8 mouse cellular contexts compared by ENCODE assay signal in the genomic region with DNA sequence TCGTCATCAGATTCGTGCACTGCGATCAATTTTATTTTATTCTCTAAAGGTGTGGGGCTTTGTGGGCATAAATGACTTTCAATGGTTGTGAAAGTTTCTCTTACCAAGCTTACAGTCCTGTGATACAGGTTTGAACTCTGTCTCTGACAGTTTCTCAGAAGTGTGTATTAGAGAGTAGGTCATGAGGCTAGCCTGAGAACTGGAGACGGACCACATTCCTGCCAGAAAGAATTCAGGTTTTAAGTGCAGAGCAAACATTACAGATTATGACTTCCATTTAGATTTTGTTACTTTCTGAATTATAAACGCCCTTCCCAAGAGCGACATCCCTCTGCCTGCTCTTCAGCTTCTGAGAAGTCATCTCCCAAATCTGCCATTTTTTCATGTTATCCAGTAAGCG. TPM values are rescaled to one million over a fixed set of nuclear protein-coding genes. Genes with fewer than 3 reads are reported as not detected.
DNase-seq lines count a peak whose midpoint lies in the region; ATAC-seq and TF ChIP-seq lines count a peak whose summit lies in the region.

No protein-coding gene starts in this region.

- H3K4me1 ChIP-seq in liver, adult 2 months (ENCODE audit: control insufficient read depth, insufficient read depth, low read length): no peaks in the 10 kb centered on the region
- H3K4me1 ChIP-seq in embryonic facial prominence, embryonic 14.5 days (ENCODE audit: control insufficient read depth, insufficient read depth, low read length): no peaks in the 10 kb centered on the region
- H3K4me1 ChIP-seq in intestine, embryonic 14.5 days (replicated peaks; ENCODE audit: control insufficient read depth, insufficient read depth, low read length): no peaks in the 10 kb centered on the region
- 0 out of 2 replicates have a peak, but pooled peaks cover 3% of the 10 kb centered on the region for H3K4me1 ChIP-seq in midbrain, postnatal 0 days (ENCODE audit: insufficient read depth, low read length)

- H3K9ac ChIP-seq in liver, adult 2 months (ENCODE audit: low read depth, low read length): no peak overlapping the region
- peak overlapping the region; percentile 67 for H3K9ac ChIP-seq in embryonic facial prominence, embryonic 14.5 days (ENCODE audit: low read depth, low read length)
- peak overlapping the region; percentile 61 for H3K9ac ChIP-seq in intestine, embryonic 14.5 days (ENCODE audit: low read length)
- peak overlapping the region; percentile 55; the same call in 1 of the 2 replicates for H3K9ac ChIP-seq in midbrain, postnatal 0 days (replicated peaks; ENCODE audit: low read length, poor library complexity, severe bottlenecking)

- H3K9me3 ChIP-seq in embryonic facial prominence, embryonic 14.5 days (ENCODE audit: control insufficient read depth, low read length): no peaks in the 10 kb centered on the region
- no peaks in the 10 kb centered on the region for H3K9me3 ChIP-seq in intestine, embryonic 14.5 days (ENCODE audit: control insufficient read depth, low read length)
- H3K9me3 ChIP-seq in midbrain, postnatal 0 days (ENCODE audit: low read length): no peaks in the 10 kb centered on the region

- H3K36me3 ChIP-seq in liver, adult 2 months (ENCODE audit: control insufficient read depth, insufficient read depth, low read length): no peaks in the 10 kb centered on the region
- no peaks in the 10 kb centered on the region for H3K36me3 ChIP-seq in embryonic facial prominence, embryonic 14.5 days (ENCODE audit: control insufficient read depth, insufficient read depth, low read length)
- H3K36me3 ChIP-seq in intestine, embryonic 14.5 days (ENCODE audit: control insufficient read depth, insufficient read depth, low read length): no peaks in the 10 kb centered on the region
- H3K36me3 ChIP-seq in midbrain, postnatal 0 days (ENCODE audit: insufficient read depth, low read length): no peaks in the 10 kb centered on the region

- no peak overlapping the region for H3K27ac ChIP-seq in liver, adult 2 months (replicated peaks; ENCODE audit: insufficient read depth, low read depth, low read length)
- H3K27ac ChIP-seq in embryonic facial prominence, embryonic 14.5 days (replicated peaks; ENCODE audit: low read depth, low read length): peak overlapping the region; percentile 76
- peak overlapping the region; percentile 74; the same call in 1 of the 2 replicates for H3K27ac ChIP-seq in intestine, embryonic 14.5 days (ENCODE audit: low read depth)
- H3K27ac ChIP-seq in midbrain, postnatal 0 days (ENCODE audit: low read depth, low read length): peak overlapping the region; percentile 70; the same call in 1 of the 2 replicates

- peak overlapping the region; percentile 69 for H3K4me2 ChIP-seq in embryonic facial prominence, embryonic 14.5 days (ENCODE audit: low read depth, low read length)
- peak overlapping the region; percentile 91 for H3K4me2 ChIP-seq in intestine, embryonic 14.5 days (ENCODE audit: low read length)
- peak overlapping the region; percentile 85 for H3K4me2 ChIP-seq in midbrain, postnatal 0 days (ENCODE audit: low read depth, low read length, poor library complexity, severe bottlenecking)

- DNase-seq in liver, adult 2 months (ENCODE audit: extremely low read depth, low read depth, low spot score): no peak
- DNase-seq in liver: no peak
- DNase-seq in embryonic facial prominence, embryonic 14.5 days (ENCODE audit: low spot score): no peak
- peak; percentile 53 for DNase-seq in intestine, embryonic 14.5 days (ENCODE audit: low spot score)
- DNase-seq in midbrain, postnatal 0 days (ENCODE audit: low spot score): no peak
- DNase-seq in right cerebral cortex, postnatal 25 days: no peak
- no peak for DNase-seq in gastrocnemius, postnatal 25 days
- DNase-seq in urinary bladder, postnatal 14 days (ENCODE audit: low spot score): no peak

- 0 out of 2 replicates have a peak, but pooled peaks have one; percentile 31 for ATAC-seq in embryonic facial prominence, embryonic 14.5 days (ENCODE audit: low read depth)
- no peak for ATAC-seq in intestine, embryonic 14.5 days (replicated peaks; ENCODE audit: low FRiP score, low TSS enrichment, low read depth)
- no peak for ATAC-seq in midbrain, postnatal 0 days (ENCODE audit: low FRiP score)

- 40% methylated on average over 7 of the region's 7 CpGs for WGBS in liver, adult 2 months
- WGBS in embryonic facial prominence, embryonic 14.5 days: 38% methylated on average over 7 of the region's 7 CpGs
- WGBS in intestine, embryonic 14.5 days: 32% methylated on average over 7 of the region's 7 CpGs
- 31% methylated on average over 7 of the region's 7 CpGs for WGBS in midbrain, postnatal 0 days

- no peak for TF ChIP-seq POLR2A in liver, adult 2 months (IDR thresholded peaks at IDR 0.05; ENCODE audit: extremely low read depth, insufficient read depth, low read length)

- H3K4me3 ChIP-seq in liver, adult 2 months (ENCODE audit: insufficient read depth, low read depth, low read length): peak overlapping the region; percentile 61; the same call in 1 of the 2 replicates
- H3K4me3 ChIP-seq in embryonic facial prominence, embryonic 14.5 days (ENCODE audit: low read depth, low read length): peak overlapping the region; percentile 51
- peak overlapping the region; percentile 50 for H3K4me3 ChIP-seq in intestine, embryonic 14.5 days (ENCODE audit: low read depth, low read length)
- peak overlapping the region; percentile 53 for H3K4me3 ChIP-seq in midbrain, postnatal 0 days (ENCODE audit: low read depth, low read length)

- no peaks in the 10 kb centered on the region for H3K79me2 ChIP-seq in liver, adult 2 months (ENCODE audit: control insufficient read depth, insufficient read depth, low read length)

- TF ChIP-seq CTCF in liver, adult 2 months (IDR thresholded peaks at IDR 0.05; ENCODE audit: low read depth, low read length): no peak
- no peak for TF ChIP-seq CTCF in midbrain, postnatal 0 days (IDR thresholded peaks at IDR 0.05)

- no peaks in the 10 kb centered on the region for H3K27me3 ChIP-seq in liver, adult 2 months (ENCODE audit: control insufficient read depth, insufficient read depth, low read length)
- H3K27me3 ChIP-seq in embryonic facial prominence, embryonic 14.5 days (replicated peaks; ENCODE audit: control insufficient read depth, insufficient read depth, low read length): no peaks in the 10 kb centered on the region
- no peaks in the 10 kb centered on the region for H3K27me3 ChIP-seq in intestine, embryonic 14.5 days (replicated peaks; ENCODE audit: control insufficient read depth, insufficient read depth, low read length)
- H3K27me3 ChIP-seq in midbrain, postnatal 0 days (ENCODE audit: insufficient read depth, low read length): no peaks in the 10 kb centered on the region

RNA-seq across cellular contexts. Expression of gene Gpr180, which starts 42.7 kb away (rescaled TPM):
- 28.0 and 29.8 TPM in 2 replicates for total RNA-seq in liver, adult 2 months (2014; rRNA removed)
- polyA plus RNA-seq in liver, adult 2 months (2012; rRNA removed): 32.7 and 36.6 TPM in 2 replicates
- polyA plus RNA-seq in embryonic facial prominence, embryonic 14.5 days (2014; fragmentation: Nextera tagmentation; extraction: Ambion mirVana): 91.1 and 92.9 TPM in 2 replicates
- polyA plus RNA-seq in intestine, embryonic 14.5 days (2014; fragmentation: Nextera tagmentation; extraction: Ambion mirVana): 52.2 and 54.4 TPM in 2 replicates
- total RNA-seq in midbrain, postnatal 0 days (2014; rRNA removed): 43.7 and 62.3 TPM in 2 replicates
- polyA plus RNA-seq in midbrain, postnatal 0 days (2015; fragmentation: Nextera tagmentation; extraction: Ambion mirVana): 49.3 and 51.6 TPM in 2 replicates
- 10 to 100 TPM; 29.6 to 31.1 TPM for total RNA-seq in gastrocnemius, postnatal 25 days (2021)

RNA-seq across cellular contexts. Expression of gene Tgds, which starts 47.1 kb away (rescaled TPM):
- total RNA-seq in liver, adult 2 months (2014; rRNA removed): 32.4 and 37.9 TPM in 2 replicates
- 14.3 and 14.4 TPM in 2 replicates for polyA plus RNA-seq in liver, adult 2 months (2012; rRNA removed)
- 38.3 and 42.0 TPM in 2 replicates for polyA plus RNA-seq in embryonic facial prominence, embryonic 14.5 days (2014; fragmentation: Nextera tagmentation; extraction: Ambion mirVana)
- 32.9 and 34.3 TPM in 2 replicates for polyA plus RNA-seq in intestine, embryonic 14.5 days (2014; fragmentation: Nextera tagmentation; extraction: Ambion mirVana)
- 4.3 and 7.4 TPM in 2 replicates for total RNA-seq in midbrain, postnatal 0 days (2014; rRNA removed)
- 7.3 and 9.0 TPM in 2 replicates for polyA plus RNA-seq in midbrain, postnatal 0 days (2015; fragmentation: Nextera tagmentation; extraction: Ambion mirVana)
- total RNA-seq in gastrocnemius, postnatal 25 days (2021): 1 to 10 TPM; 4.6 to 6.2 TPM

RNA-seq across cellular contexts. Expression of gene Sox21, which starts 57.1 kb away (rescaled TPM):
- total RNA-seq in liver, adult 2 months (2014; rRNA removed): not detected in 2 replicates
- not detected in 2 replicates for polyA plus RNA-seq in liver, adult 2 months (2012; rRNA removed)
- 2.2 and 2.7 TPM in 2 replicates for polyA plus RNA-seq in embryonic facial prominence, embryonic 14.5 days (2014; fragmentation: Nextera tagmentation; extraction: Ambion mirVana)
- polyA plus RNA-seq in intestine, embryonic 14.5 days (2014; fragmentation: Nextera tagmentation; extraction: Ambion mirVana): not detected in 2 replicates
- 27.8 and 37.9 TPM in 2 replicates for total RNA-seq in midbrain, postnatal 0 days (2014; rRNA removed)
- 6.4 and 7.4 TPM in 2 replicates for polyA plus RNA-seq in midbrain, postnatal 0 days (2015; fragmentation: Nextera tagmentation; extraction: Ambion mirVana)
- total RNA-seq in gastrocnemius, postnatal 25 days (2021): not detected
